Mouse (Mus musculus) lung, postnatal 4 days (tissue): ENCODE measurements around the gene Gna12.

Experiments
- DNase-seq, 2 experiments: peaks; one replicate each; pipeline ENCODE4 v3.0.0; 2021

Gna12 gene

GRCm38 (mm10) chr5:140795176-140795575 lies 35.1 kb downstream of the Gna12 start:
- no peak for DNase-seq

GRCm38 (mm10) chr5:140794753-140795152 lies 35.5 kb downstream of the Gna12 start:
- no peak for DNase-seq

GRCm38 (mm10) chr5:140792233-140792632 lies 38.0 kb downstream of the Gna12 start:
- no peak for DNase-seq

GRCm38 (mm10) chr5:140790937-140791877 lies 39.0 kb downstream of the Gna12 start:
- DNase-seq: peak; percentile 88 to 91

GRCm38 (mm10) chr5:140790392-140790791 lies 39.8 kb downstream of the Gna12 start:
- no peak for DNase-seq

- DNase-seq: no peak
These were observed 40.7 kb downstream of the Gna12 start for GRCm38 (mm10) chr5:140789561-140789960.

GRCm38 (mm10) chr5:140785240-140785872 lies 44.9 kb downstream of the Gna12 start:
- no peak for DNase-seq

- DNase-seq: no peak
These were observed 45.9 kb downstream of the Gna12 start for GRCm38 (mm10) chr5:140784288-140784687.

GRCm38 (mm10) chr5:140783577-140783976 lies 46.7 kb downstream of the Gna12 start:
- DNase-seq: no peak

- no peak for DNase-seq
These were observed 48.2 kb downstream of the Gna12 start for GRCm38 (mm10) chr5:140781886-140782572.

GRCm38 (mm10) chr5:140781122-140781521 lies 49.1 kb downstream of the Gna12 start:
- no peak for DNase-seq

- no peak for DNase-seq
These were observed 53.3 kb downstream of the Gna12 start for GRCm38 (mm10) chr5:140776968-140777367.

GRCm38 (mm10) chr5:140775111-140775510 lies 55.1 kb downstream of the Gna12 start:
- DNase-seq: no peak

GRCm38 (mm10) chr5:140772158-140772557 lies 58.1 kb downstream of the Gna12 start:
- no peak for DNase-seq

GRCm38 (mm10) chr5:140771612-140772011 lies 58.6 kb downstream of the Gna12 start:
- DNase-seq: peak in 1 of 2 experiments; percentile 25

- peak; percentile 37 to 53 for DNase-seq
These were observed 61.9 kb downstream of the Gna12 start for GRCm38 (mm10) chr5:140768333-140768732.

GRCm38 (mm10) chr5:140767704-140768141 lies 62.5 kb downstream of the Gna12 start:
- DNase-seq: peak; percentile 91 to 95

- no peak for DNase-seq
These were observed 63.7 kb downstream of the Gna12 start for GRCm38 (mm10) chr5:140766566-140766965.

- peak; percentile 59 to 70 for DNase-seq
These were observed 65.2 kb downstream of the Gna12 start for GRCm38 (mm10) chr5:140764921-140765613.

GRCm38 (mm10) chr5:140762540-140762939 lies 67.7 kb downstream of the Gna12 start:
- no peak for DNase-seq

- no peak for DNase-seq
These were observed 71.4 kb downstream of the Gna12 start for GRCm38 (mm10) chr5:140758864-140759263.

- DNase-seq: peak in 1 of 2 experiments; percentile 34
These were observed 77.0 kb downstream of the Gna12 start for GRCm38 (mm10) chr5:140753223-140753622.

- no peak for DNase-seq
These were observed 77.6 kb downstream of the Gna12 start for GRCm38 (mm10) chr5:140752639-140753038.
